Mouse (Mus musculus) embryonic facial prominence, embryonic 15.5 days (tissue): Measurements from ENCODE around the gene Prpf3. TPM values are rescaled to one million over a fixed set of nuclear protein-coding genes. Genes with fewer than 3 reads are reported as not detected.
"Not testable (repeated sequence)": the region's sequence is repeated elsewhere in the genome, so short reads cannot be mapped to it uniquely, and the experiment has no call there.

Source experiments
- ATAC-seq: fragments of 200-750 bp; cut with Nextera tagmentation; 2 replicates; pipeline ENCODE4 v1.8.0; 2017; ENCODE audit warnings: low read depth, moderate TSS enrichment; ENCODE audit not compliant: insufficient number of reproducible peaks, low FRiP score, low TSS enrichment
- H3K27ac ChIP-seq: fragments of 300-500 bp; sonication (generic); replicated peaks from 2 replicates; pipeline ENCODE4 v1.5.1; 2015; ENCODE audit warnings: mild to moderate bottlenecking, inconsistent platforms
- H3K27me3 ChIP-seq: fragments of 300-500 bp; sonication (generic); 2 replicates; pipeline ENCODE4 v1.6.1; 2015; ENCODE audit warnings: inconsistent platforms
- H3K36me3 ChIP-seq: fragments of 300-500 bp; sonication (generic); 2 replicates; pipeline ENCODE4 v1.6.1; 2015; ENCODE audit warnings: mild to moderate bottlenecking, inconsistent platforms
- H3K4me1 ChIP-seq: fragments of 300-500 bp; sonication (generic); 2 replicates; pipeline ENCODE4 v1.6.1; 2015; ENCODE audit warnings: inconsistent platforms
- H3K4me2 ChIP-seq: fragments of 300-500 bp; sonication (generic); replicated peaks from 2 replicates; pipeline ENCODE4 v1.6.1; 2015; ENCODE audit warnings: mild to moderate bottlenecking, inconsistent platforms
- H3K4me3 ChIP-seq: fragments of 300-500 bp; sonication (generic); replicated peaks from 2 replicates; pipeline ENCODE4 v1.5.1; 2015; ENCODE audit warnings: mild to moderate bottlenecking, inconsistent platforms
- H3K9ac ChIP-seq: fragments of 300-500 bp; sonication (generic); 2 replicates; pipeline ENCODE4 v1.6.1; 2015; ENCODE audit warnings: inconsistent platforms
- H3K9me3 ChIP-seq: fragments of 300-500 bp; sonication (generic); replicated peaks from 2 replicates; pipeline ENCODE4 v1.6.1; 2016; ENCODE audit warnings: inconsistent platforms
- WGBS: fragments of 180-500 bp; shearing (Covaris S2); methylation state at CpG from one replicate; pipeline ENCODE4 v1.1.7; 2015; 5-methylcytosine and 5-hydroxymethylcytosine counted together
- polyA plus RNA-seq: library from polyadenylated mRNA; unstranded; fragments of >200 nt; fragmentation: Nextera tagmentation; extraction: Ambion mirVana; gene quantifications from 2 replicates; pipeline ENCODE4 v1.2.1, GENCODE M21; 2015

Prpf3 gene
- polyA plus RNA-seq, 1 experiment from 2014 or later: 48.5 TPM

DNA sequence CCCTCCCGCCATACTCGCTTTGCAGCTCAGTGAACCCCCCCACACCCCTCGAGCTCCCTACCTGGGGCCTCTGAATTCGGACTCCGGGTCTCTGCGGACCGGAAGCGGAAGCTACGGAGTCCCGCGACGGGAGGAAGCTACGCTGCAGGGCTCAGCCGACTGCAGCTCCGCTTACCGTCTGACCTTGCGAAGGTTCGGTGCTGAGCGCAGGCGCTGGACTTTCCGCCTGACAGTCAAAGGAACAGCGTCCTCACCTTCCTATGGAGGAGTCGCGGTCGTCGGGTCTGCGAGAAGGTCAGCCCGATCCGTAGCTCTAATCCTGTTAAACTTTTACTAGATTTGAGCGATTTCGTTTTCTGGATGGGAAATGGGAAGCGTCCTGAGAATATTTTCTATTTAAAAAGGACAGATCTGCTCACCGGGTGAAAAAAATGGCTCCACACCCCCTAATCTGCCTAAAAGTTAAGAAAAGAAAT lies 15.7 kb upstream of the Prpf3 start, which contains the start of gene Mrps21:
Gene Mrps21 (minus strand): TSS at position 128 of the 476 bp plus-strand sequence.
- peaks cover 14% of the 10 kb centered on the region for H3K4me1 ChIP-seq
- H3K9me3 ChIP-seq: no peaks in the 10 kb centered on the region
- peak within 1 kb of the TSS; percentile 92 for H3K27ac ChIP-seq
- H3K4me2 ChIP-seq: peak within 1 kb of the TSS; percentile 60
- WGBS: 0% methylated on average over 33 of the region's 33 CpGs
- no peaks in the 10 kb centered on the region for H3K27me3 ChIP-seq
- peak within 1 kb of the TSS; percentile 68 for H3K4me3 ChIP-seq
- peak; percentile 88 for ATAC-seq
- peak within 1 kb of the TSS; percentile 72 for H3K9ac ChIP-seq
- peaks cover 15% of the 10 kb centered on the region for H3K36me3 ChIP-seq

DNA sequence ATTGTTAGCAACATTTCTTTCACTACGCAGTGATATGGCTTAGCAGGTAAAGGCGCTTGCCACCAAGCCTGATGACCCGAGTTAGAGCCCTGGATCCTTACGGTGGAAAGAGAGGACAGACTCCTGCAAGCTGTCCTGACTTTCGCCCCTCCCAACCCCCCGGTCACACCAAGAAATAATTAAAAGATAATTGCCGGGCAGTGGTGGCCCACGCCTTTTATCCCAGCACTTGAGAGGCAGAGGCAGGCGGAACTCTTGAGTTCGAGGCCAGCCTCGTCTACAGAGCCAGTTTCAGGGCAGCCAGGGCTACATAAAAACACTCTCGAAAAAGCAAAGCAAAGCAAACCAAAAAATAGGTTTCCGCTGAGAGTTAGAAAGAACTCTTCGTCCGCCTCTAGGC lies 15.3 kb upstream of the Prpf3 start:
- peaks cover 15% of the 10 kb centered on the region for H3K36me3 ChIP-seq
- H3K4me3 ChIP-seq: peak overlapping the region; percentile 68
- H3K4me2 ChIP-seq: peak overlapping the region; percentile 60
- WGBS: 5% methylated on average over 15 of the region's 15 CpGs
- peak overlapping the region; percentile 92 for H3K27ac ChIP-seq
- peak; percentile 9; the same call in 1 of the 2 replicates for ATAC-seq
- H3K9ac ChIP-seq: peak overlapping the region; percentile 72
- peaks cover 14% of the 10 kb centered on the region for H3K4me1 ChIP-seq
- H3K9me3 ChIP-seq: no peaks in the 10 kb centered on the region
- no peaks in the 10 kb centered on the region for H3K27me3 ChIP-seq

DNA sequence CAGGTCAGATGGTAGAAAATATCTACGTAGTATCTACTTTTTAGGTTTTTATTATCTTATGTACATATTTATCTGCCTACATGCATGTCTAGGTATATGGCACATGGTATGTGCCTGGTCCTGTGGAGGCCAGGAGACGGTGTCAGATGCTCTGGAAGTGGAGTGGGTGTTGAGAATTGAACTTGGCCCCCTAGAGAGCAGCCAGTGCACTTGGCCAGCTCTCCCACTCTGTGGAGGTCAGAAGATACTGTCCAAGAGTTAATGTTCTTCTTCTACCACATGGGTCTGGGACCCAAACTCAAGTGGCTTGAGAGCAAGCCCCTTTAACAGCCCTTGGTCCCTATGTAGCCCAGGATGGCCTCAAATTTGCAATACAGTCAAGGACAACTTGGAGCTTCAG lies 11.7 kb upstream of the Prpf3 start:
- 90% methylated on average over 2 of the region's 2 CpGs for WGBS

DNA sequence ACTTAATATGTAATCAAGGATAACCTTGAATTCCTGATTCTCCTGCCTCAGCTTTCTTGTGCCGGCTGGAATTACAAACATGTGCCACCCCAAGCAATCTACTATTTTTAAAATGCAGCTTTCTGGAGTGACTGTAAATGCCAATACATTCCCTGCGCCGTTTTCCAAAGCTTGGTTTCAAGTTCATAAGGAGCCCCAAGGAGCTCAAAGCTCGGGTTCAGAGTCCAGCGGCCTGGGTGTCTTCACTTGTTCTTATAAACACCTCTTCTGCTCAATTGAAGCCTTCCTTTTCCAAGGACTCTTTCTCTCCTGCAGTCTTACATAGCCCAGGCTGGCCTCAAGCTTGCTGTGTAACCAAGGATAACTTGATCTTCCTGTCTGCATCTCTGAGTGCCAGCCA lies 10.4 kb upstream of the Prpf3 start:
- peaks cover 36% of the 10 kb centered on the region for H3K36me3 ChIP-seq
- no peaks in the 10 kb centered on the region for H3K27me3 ChIP-seq
- H3K27ac ChIP-seq: no peak overlapping the region
- peaks cover 8% of the 10 kb centered on the region; the same call in 1 of the 2 replicates for H3K4me1 ChIP-seq
- no peak for ATAC-seq
- 85% methylated on average over 5 of the region's 5 CpGs for WGBS
- H3K4me3 ChIP-seq: no peak overlapping the region
- H3K9ac ChIP-seq: no peak overlapping the region
- no peak overlapping the region for H3K4me2 ChIP-seq
- H3K9me3 ChIP-seq: no peaks in the 10 kb centered on the region

More for the DNA sequence above, 11.7 kb upstream of the Prpf3 start:
- no peak overlapping the region for H3K9ac ChIP-seq
- no peaks in the 10 kb centered on the region for H3K27me3 ChIP-seq
- H3K4me3 ChIP-seq: no peak overlapping the region
- H3K4me2 ChIP-seq: no peak overlapping the region
- H3K9me3 ChIP-seq: no peaks in the 10 kb centered on the region
- peaks cover 36% of the 10 kb centered on the region for H3K36me3 ChIP-seq
- peaks cover 13% of the 10 kb centered on the region for H3K4me1 ChIP-seq
- ATAC-seq: no peak
- H3K27ac ChIP-seq: no peak overlapping the region

DNA sequence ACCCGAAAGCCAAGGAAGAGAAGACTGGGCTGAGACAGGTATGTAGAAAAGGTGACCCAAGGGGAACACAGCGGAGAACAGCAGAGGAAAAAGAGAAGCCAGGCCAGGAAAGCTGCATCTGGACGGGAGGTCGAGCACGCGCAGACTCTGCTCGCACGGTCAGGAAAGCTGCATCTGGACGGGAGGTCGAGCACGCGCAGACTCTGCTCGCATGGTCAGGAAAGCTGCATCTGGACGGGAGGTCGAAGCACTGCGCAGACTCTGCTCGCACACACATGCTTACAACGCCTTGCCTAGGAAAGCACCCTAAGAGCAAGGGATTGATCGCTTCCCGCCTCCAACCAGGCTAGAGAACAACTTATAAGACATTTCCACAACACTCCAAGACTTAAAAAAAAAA lies 9.9 kb upstream of the Prpf3 start:
- WGBS: 90% methylated on average over 20 of the region's 20 CpGs
- Histone ChIP-seq H3K36me3 (peaks cover 36% of the 10 kb centered on the region), H3K4me1 (peaks cover 5% of the 10 kb centered on the region; the same call in 1 of the 2 replicates), H3K27ac (no peak overlapping the region), H3K27me3 (no peaks in the 10 kb centered on the region), H3K4me3 (no peak overlapping the region), H3K9me3 (no peaks in the 10 kb centered on the region), H3K9ac (no peak overlapping the region), H3K4me2 (no peak overlapping the region)
- no peak for ATAC-seq

DNA sequence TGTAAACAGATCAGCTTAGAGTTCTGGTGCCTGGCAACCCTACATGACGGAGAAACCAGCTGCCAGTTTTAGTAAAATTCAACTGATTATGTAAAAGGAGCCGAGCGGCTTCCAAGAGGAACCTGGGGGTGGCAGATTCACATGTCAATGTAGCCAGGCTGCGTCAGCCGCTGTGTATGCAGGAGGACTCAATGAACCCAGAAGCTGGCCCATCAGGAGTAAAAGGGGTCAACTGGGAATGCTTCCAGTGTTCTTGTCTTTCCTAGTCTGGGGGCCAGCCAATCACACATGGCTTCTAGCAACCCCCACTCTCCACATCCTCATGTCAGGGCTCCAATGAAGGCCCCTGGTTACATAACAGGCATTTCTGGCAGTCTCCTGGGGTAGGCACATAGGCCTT lies 9.4 kb upstream of the Prpf3 start:
- H3K4me1 ChIP-seq: no peaks in the 10 kb centered on the region; the same call in 1 of the 2 replicates
- no peak overlapping the region for H3K4me3 ChIP-seq
- no peaks in the 10 kb centered on the region for H3K27me3 ChIP-seq
- H3K9ac ChIP-seq: no peak overlapping the region
- no peaks in the 10 kb centered on the region for H3K9me3 ChIP-seq
- no peak overlapping the region for H3K27ac ChIP-seq
- H3K4me2 ChIP-seq: no peak overlapping the region
- H3K36me3 ChIP-seq: peaks cover 36% of the 10 kb centered on the region
- 92% methylated on average over 5 of the region's 5 CpGs for WGBS
- ATAC-seq: no peak

DNA sequence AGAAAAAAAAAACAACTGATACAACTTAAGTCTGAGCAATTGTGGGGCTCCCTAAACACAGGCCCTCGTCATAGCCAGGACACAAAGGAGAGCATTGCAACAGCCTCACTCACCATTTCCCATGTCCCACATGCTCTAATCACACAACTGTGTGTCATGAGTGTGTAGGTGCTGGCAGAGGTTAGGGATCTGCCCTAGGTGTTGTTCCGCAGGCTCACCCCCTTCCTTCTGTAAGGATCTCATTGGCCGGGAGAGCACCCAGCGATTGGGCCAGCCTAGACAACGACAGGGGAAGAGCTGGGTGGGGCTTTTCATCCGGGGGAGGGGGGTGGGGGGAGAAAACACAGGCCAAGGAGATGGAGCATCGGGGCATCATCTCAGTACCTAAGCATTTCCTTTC lies 7.9 kb upstream of the Prpf3 start:
- no peak overlapping the region for H3K27ac ChIP-seq
- no peak overlapping the region for H3K4me2 ChIP-seq
- no peaks in the 10 kb centered on the region for H3K27me3 ChIP-seq
- no peaks in the 10 kb centered on the region for H3K4me1 ChIP-seq
- WGBS: 78% methylated on average over 7 of the region's 7 CpGs
- H3K4me3 ChIP-seq: no peak overlapping the region
- ATAC-seq: no peak
- no peak overlapping the region for H3K9ac ChIP-seq
- H3K36me3 ChIP-seq: peaks cover 28% of the 10 kb centered on the region
- H3K9me3 ChIP-seq: no peaks in the 10 kb centered on the region

DNA sequence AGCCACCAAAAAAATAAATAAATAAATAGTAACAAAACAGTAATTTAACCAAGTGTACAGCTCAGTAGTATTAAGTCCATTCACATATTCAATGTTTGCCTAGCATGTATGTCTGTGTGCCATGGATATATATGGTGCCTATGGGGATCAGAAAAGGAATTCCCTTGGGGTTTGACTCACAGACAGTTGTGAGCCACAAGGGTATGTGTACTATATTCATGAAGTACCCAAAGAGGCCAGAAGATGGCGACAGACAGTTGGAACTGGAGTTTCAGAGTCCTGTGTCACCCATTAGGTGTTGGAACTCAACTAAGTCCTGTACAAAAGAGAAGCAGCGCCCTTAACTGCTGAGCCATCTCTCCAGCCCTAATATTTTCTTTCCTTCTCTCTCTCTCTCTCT lies 6.1 kb upstream of the Prpf3 start:
- no peak for ATAC-seq
- Histone ChIP-seq H3K27ac (no peak overlapping the region), H3K4me1 (no peaks in the 10 kb centered on the region), H3K36me3 (peaks cover 21% of the 10 kb centered on the region), H3K4me2 (no peak overlapping the region), H3K9ac (no peak overlapping the region), H3K4me3 (no peak overlapping the region), H3K9me3 (no peaks in the 10 kb centered on the region), H3K27me3 (no peaks in the 10 kb centered on the region)
- 44% methylated on average over 2 of the region's 2 CpGs for WGBS

DNA sequence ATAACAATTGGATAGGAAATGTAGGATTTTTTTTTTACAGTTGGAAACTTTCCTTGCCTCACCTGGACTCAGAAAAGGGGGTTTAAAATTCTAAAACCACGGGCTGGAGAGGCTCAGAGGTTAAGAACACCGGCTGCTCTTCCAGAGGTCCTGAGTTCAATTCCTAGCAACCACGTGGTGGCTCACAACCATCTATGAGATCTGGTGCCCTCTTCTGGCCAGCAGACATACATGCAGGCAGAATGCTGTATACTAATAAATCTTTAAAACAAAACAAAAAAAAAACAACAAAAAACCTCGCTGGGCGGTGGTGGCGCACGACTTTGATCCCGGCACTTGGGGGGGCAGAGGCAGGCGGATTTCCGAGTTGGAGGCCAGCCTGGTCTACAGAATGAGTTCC lies 5.5 kb upstream of the Prpf3 start:
- no peak overlapping the region for H3K9ac ChIP-seq
- ATAC-seq: no peak
- H3K4me3 ChIP-seq: no peak overlapping the region
- no peak overlapping the region for H3K4me2 ChIP-seq
- H3K27ac ChIP-seq: no peak overlapping the region
- no peaks in the 10 kb centered on the region for H3K9me3 ChIP-seq
- H3K36me3 ChIP-seq: peaks cover 21% of the 10 kb centered on the region
- 0 out of 2 replicates have a peak, but pooled peaks cover under 1% of the 10 kb centered on the region for H3K4me1 ChIP-seq
- no peaks in the 10 kb centered on the region for H3K27me3 ChIP-seq
- WGBS: 78% methylated on average over 10 of the region's 10 CpGs

DNA sequence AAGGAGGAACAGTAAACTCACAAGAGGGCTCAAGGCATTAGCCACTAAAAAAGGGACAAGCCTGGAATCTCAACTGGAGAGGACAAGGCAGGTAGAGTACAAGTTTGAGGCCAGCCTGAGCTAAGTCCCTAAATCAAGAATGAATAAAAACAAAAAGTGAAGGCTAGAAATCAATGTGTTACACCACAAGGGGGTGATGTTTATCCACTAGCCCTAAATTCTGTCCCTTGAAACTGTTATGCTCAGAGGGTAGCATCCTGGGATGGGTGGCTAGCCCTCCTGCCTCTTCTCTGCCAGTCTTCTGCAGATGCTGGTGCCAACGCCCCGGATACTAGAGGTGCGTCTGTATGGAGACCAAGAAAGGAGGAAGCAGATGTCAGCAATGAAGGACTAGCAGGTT lies 4.6 kb upstream of the Prpf3 start:
- Histone ChIP-seq H3K27me3 (no peaks in the 10 kb centered on the region), H3K27ac (no peak overlapping the region), H3K36me3 (peaks cover 18% of the 10 kb centered on the region), H3K9ac (no peak overlapping the region), H3K4me2 (no peak overlapping the region), H3K9me3 (no peaks in the 10 kb centered on the region), H3K4me1 (0 out of 2 replicates have a peak, but pooled peaks cover 3% of the 10 kb centered on the region), H3K4me3 (no peak overlapping the region)
- no peak for ATAC-seq
- WGBS: 88% methylated on average over 3 of the region's 3 CpGs

DNA sequence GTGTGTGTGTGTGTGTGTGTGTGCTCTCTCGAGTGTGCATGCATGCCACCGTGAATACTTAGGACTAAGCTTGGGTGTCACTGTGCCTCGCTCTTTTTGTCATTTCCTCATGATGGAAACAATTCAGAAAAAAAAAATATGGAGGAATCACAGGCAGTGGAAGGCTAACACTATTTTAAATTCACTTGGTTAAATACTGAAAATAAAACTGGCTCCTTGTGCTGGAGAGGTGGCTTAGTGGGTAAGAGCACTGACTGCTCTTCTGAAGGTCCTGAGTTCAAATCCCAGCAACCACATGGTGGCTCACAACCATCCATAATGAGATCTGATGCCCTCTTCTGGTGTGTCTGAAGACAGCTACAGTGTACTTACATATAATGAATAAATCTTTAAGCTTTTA lies 2.6 kb upstream of the Prpf3 start:
- not testable (repeated sequence) for H3K9ac ChIP-seq, ATAC-seq, H3K36me3 ChIP-seq, H3K27ac ChIP-seq, H3K9me3 ChIP-seq, H3K4me2 ChIP-seq, H3K4me3 ChIP-seq, H3K27me3 ChIP-seq
- WGBS: 74% methylated on average over 3 of the region's 3 CpGs
- H3K4me1 ChIP-seq: peaks cover 11% of the 10 kb centered on the region; the same call in 1 of the 2 replicates

DNA sequence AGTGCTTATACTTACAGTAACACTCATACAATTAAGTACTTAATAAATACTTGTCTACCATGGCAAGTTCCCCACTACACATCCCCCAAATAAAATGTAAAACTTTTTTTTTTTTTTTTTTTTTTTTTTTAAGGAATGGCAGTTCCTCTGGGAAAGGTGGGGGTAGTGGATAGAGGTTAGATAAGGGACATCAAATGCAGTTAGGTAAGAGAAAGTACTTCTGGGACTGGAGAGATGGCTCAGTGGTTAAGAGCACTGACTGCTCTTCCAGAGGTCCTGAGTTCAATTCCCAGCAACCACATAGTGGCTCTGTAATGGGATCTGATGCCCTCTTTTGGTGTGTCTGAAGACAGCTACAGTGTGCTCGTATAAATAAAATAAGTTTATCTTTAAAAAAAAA lies 1.4 kb upstream of the Prpf3 start:
- not testable (repeated sequence) for H3K27ac ChIP-seq, H3K9ac ChIP-seq, H3K27me3 ChIP-seq, ATAC-seq, H3K4me2 ChIP-seq, H3K9me3 ChIP-seq, H3K4me3 ChIP-seq
- Histone ChIP-seq H3K36me3 (peaks cover 13% of the 10 kb centered on the region), H3K4me1 (peaks cover 11% of the 10 kb centered on the region; the same call in 1 of the 2 replicates)
- 85% methylated on average over 1 of the region's 1 CpGs for WGBS
